Mouse (Mus musculus) B cell, adult 67 days (primary cell): ENCODE measurements around the gene Klhl40. TPM values are rescaled to one million over a fixed set of nuclear protein-coding genes. Genes with fewer than 3 reads are reported as not detected.

ENCODE experiments used
- total RNA-seq, 2 experiments: library from RNA; stranded (reverse); gene quantifications; 4 replicates each; pipeline ENCODE4 v1.2.4; 2023

Gene Klhl40
- total RNA-seq = not detected

DNA sequence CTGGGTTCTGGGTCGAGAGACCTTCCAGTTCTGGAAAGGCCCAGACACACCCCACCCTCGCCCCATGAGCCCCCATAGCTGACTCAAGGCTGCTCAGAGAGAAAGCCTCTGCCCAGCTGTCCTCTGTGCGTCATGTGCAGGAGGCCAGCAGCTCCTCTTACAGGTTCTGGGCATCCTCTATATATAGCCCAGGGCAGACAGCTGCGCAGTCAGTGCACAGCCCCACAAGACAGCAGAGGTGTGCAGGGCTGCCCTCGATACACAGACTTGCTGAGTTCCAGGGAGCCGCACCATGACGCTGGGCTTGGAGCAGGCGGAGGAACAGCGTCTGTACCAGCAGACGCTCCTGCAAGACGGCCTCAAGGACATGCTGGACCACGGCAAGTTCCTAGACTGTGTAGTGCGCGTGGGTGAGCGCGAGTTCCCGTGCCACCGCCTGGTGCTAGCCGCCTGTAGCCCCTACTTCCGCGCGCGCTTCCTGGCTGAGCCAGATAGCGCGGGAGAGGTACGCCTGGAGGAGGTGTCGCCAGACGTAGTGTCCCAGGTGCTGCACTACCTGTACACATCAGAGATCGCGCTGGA is at the start of gene Klhl40:
TSS of gene Klhl40 (plus strand) at position 124 of the 582 bp plus-strand sequence.

DNA sequence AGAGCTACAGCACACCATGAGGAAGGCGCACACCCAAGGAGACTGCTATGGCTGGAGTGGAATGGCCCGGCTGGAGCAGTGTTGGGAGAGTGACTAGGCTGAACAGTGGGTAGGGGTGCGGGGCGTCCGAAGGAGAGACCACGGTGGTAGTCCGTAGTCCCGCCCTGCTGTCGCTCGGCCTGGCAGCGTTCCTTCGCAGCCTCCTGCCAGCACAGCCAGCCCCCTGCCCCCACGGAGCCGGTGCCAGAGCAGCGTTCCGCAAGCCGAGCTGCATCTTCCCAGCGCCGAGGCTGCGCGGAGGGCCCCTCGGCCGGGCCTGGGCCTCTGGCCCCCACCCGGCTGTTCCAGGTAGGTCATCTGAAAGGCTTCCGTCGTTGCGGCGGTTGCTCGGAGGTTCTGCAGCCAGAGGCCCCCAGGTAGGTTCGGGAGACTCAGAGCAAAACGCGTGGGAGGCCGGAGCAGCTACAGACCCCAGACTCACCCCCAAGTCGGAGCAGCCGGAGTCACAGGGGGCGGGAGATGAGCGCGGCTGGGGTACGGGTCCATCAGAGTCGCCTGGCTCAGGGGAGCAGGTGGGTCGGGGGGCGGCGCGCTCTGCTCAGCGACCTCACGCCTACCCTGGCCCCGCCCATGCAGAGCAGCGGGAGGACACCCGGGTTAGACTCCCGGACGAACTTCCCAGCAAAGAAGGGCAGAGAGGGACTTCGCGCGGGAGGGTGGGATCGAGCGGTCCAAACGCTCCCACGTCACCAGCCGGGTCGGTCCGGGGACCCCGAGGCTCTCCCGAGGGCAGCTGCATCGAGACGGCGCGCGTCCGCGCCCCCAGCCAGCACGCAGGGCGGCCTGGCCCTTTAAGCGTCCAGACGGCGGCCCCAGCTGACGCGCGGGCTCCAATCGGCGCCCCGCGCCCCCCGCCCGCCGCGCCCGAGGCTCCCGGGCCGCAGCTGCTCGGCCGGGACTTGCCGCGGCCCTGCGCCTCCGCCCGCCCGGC is 18.0 kb upstream of the Klhl40 start, which contains the start of gene Zfp651:
TSS of gene Zfp651 (plus strand) at position 240 of the 991 bp plus-strand sequence.

DNA sequence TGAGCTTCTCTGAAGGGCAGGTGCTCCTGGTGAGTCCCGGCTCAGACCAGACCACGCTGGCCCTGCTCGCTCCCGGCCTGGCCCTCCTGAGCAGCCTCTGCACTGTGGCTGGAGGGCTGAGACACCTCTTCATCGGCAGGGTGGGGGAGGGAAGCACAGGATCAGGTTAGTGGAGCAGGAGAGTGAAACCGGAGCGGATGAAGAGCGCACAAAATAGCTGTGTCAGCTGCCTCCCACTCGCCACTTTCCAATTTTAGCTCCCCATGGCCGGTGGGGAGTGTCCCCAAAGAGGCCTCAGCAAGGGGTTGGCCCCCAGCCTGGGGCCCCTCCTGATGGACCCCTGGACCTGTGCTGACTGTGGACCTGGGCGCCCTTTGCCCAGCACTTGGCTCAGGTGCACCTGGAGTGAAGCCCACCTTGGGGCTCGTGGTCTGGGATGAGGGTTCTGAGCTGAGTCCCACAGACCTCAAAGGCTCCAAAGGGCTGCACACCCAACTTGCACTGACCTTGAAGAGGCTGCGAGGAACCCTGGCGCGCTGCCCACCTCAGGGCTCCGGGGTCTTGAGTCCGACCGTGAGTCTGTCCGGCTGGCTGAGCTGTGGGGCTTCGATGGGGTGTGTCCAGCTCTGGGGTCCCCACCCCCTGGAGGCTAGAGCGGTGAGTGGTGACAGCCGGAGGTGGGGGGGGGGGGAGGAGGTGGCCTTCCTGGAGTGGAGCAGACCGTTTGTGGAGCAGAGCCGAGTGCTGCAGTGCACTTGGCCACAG is 14.5 kb downstream of the Klhl40 start, which contains the start of gene Hhatl:
TSS of gene Hhatl (minus strand) at position 751 of the 765 bp plus-strand sequence.

Other genes starting within 250 kb of the Klhl40 start
- not detected for gene Lyzl4, start 135.5 kb upstream of the Klhl40 start, total RNA-seq
- 1 to 10 TPM in 1 of 2 experiments, not detected in 1; 2.8 TPM for gene Vipr1, start 134.9 kb upstream of the Klhl40 start, total RNA-seq
- gene Sec22c, start 72.1 kb upstream of the Klhl40 start, total RNA-seq = 10 to 100 TPM; 23.5 to 25.5 TPM
- 10 to 100 TPM; 18.4 to 25.7 TPM for gene Ss18l2, start 67.3 kb upstream of the Klhl40 start, total RNA-seq
- 100 to 1,000 TPM; 252 to 254 TPM for gene Nktr, start 58.4 kb upstream of the Klhl40 start, total RNA-seq
- gene Zfp651, start 18.3 kb upstream of the Klhl40 start, total RNA-seq = under 1 TPM in 1 of 2 experiments, not detected in 1; 0.86 TPM
- not detected for gene Hhatl, start 14.9 kb downstream of the Klhl40 start, total RNA-seq
- gene Ccdc13, start 61.9 kb downstream of the Klhl40 start, total RNA-seq = not detected
- gene Higd1a, start 80.8 kb downstream of the Klhl40 start, total RNA-seq = 10 to 100 TPM; 31.2 to 36.9 TPM
- gene Ackr2, start 120.7 kb downstream of the Klhl40 start, total RNA-seq = 10 to 100 TPM; 22.2 to 23.1 TPM
- not detected for gene Cyp8b1, start 138.7 kb downstream of the Klhl40 start, total RNA-seq
- 1 to 10 TPM in 1 of 2 experiments, under 1 TPM in 1; 0.93 to 1.3 TPM for gene Fam198a, start 173.4 kb downstream of the Klhl40 start, total RNA-seq
- gene Pomgnt2, start 219.5 kb downstream of the Klhl40 start, total RNA-seq = not detected